Comparison of ENCODE assay signal across 8 mouse cellular contexts in the genomic region with DNA sequence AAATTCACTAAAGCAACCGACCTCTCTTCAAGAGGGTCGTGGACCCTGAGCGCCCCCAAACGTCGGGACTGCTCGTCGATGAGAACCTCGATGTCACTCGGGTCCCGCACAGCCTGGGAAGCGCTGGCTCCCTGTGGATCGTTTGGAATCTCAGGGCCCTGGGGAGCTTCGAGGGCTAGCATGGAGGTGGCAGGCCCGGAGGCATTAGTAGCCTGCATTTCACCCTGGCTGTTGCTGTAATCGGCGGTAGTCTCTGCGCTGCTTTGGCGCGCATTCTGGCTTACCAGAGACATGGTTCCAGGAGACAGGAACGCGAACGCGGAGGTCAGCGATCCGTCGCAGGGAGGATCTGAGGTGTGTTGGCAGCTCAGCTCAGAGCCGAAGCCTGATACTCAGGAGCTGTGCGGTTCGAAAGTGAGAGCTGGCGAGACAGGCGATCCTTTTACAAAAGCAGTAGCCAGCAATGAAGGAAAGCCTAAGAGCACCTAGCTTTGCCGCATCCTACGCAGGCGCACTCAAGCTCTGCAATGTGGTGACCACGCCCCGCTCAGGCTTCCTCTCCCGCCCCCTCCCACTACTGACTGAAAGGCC. TPM values are rescaled to one million over a fixed set of nuclear protein-coding genes. Genes with fewer than 3 reads are reported as not detected.
DNase-seq lines count a peak whose midpoint lies in the region; ATAC-seq and TF ChIP-seq lines count a peak whose summit lies in the region.

Magee2 (minus strand) TSS at position 517 of the 591 bp plus-strand sequence.

- H3K4me3 ChIP-seq in lung, embryonic 14.5 days (ENCODE audit: low read depth, low read length), result peak within 1 kb of the TSS; percentile 40
- peak within 1 kb of the TSS; percentile 39 for H3K4me3 ChIP-seq in liver, embryonic 15.5 days (replicated peaks)
- peak within 1 kb of the TSS; percentile 47 for H3K4me3 ChIP-seq in neural tube, embryonic 15.5 days (replicated peaks)

- H3K4me1 ChIP-seq in lung, embryonic 14.5 days (ENCODE audit: insufficient read depth), result no peaks in the 10 kb centered on the region
- H3K4me1 ChIP-seq in liver, embryonic 15.5 days (replicated peaks), result no peaks in the 10 kb centered on the region
- H3K4me1 ChIP-seq in neural tube, embryonic 15.5 days, result no peaks in the 10 kb centered on the region

- no peak; the same call in 1 of the 2 replicates for TF ChIP-seq CTCF in lung, embryonic 14.5 days (IDR thresholded peaks at IDR 0.05; ENCODE audit: low read depth)

- WGBS in lung, embryonic 14.5 days, result 16% methylated on average over 37 of the region's 37 CpGs
- 24% methylated on average over 37 of the region's 37 CpGs for whole genome bisulfite sequencing in liver, embryonic 15.5 days (ENCODE audit: insufficient replicate concordance)
- 16% methylated on average over 37 of the region's 37 CpGs for WGBS in neural tube, embryonic 15.5 days

- no peaks in the 10 kb centered on the region for H3K9me3 ChIP-seq in lung, embryonic 14.5 days (ENCODE audit: low read depth, low read length)
- no peaks in the 10 kb centered on the region for H3K9me3 ChIP-seq in liver, embryonic 15.5 days (replicated peaks)
- H3K9me3 ChIP-seq in neural tube, embryonic 15.5 days (replicated peaks), result no peaks in the 10 kb centered on the region

- no peak within 1 kb of the TSS for H3K27ac ChIP-seq in lung, embryonic 14.5 days (ENCODE audit: low read depth)
- no peak within 1 kb of the TSS for H3K27ac ChIP-seq in liver, embryonic 15.5 days (replicated peaks)
- peak within 1 kb of the TSS; percentile 81 for H3K27ac ChIP-seq in neural tube, embryonic 15.5 days (replicated peaks)

- H3K9ac ChIP-seq in lung, embryonic 14.5 days, result peak within 1 kb of the TSS; percentile 42
- no peak within 1 kb of the TSS for H3K9ac ChIP-seq in liver, embryonic 15.5 days
- peak within 1 kb of the TSS; percentile 55 for H3K9ac ChIP-seq in neural tube, embryonic 15.5 days (replicated peaks)

- peaks cover 4% of the 10 kb centered on the region; the same call in 1 of the 2 replicates for H3K27me3 ChIP-seq in lung, embryonic 14.5 days (ENCODE audit: insufficient read depth, low read length)
- H3K27me3 ChIP-seq in liver, embryonic 15.5 days, result peaks cover 28% of the 10 kb centered on the region
- peaks cover 33% of the 10 kb centered on the region for H3K27me3 ChIP-seq in neural tube, embryonic 15.5 days (replicated peaks)

- H3K4me2 ChIP-seq in lung, embryonic 14.5 days, result peak within 1 kb of the TSS; percentile 62
- peak within 1 kb of the TSS; percentile 56 for H3K4me2 ChIP-seq in liver, embryonic 15.5 days
- H3K4me2 ChIP-seq in neural tube, embryonic 15.5 days, result peak within 1 kb of the TSS; percentile 56

- ATAC-seq in lung, embryonic 14.5 days (ENCODE audit: insufficient read depth), result peak; percentile 91
- ATAC-seq in granulocyte monocyte progenitor cell, adult 5-6 weeks (replicated peaks; ENCODE audit: poor library complexity, severe bottlenecking), result peak; percentile 92
- no peak for ATAC-seq in liver, embryonic 15.5 days (ENCODE audit: insufficient read depth)
- peak; percentile 99 for ATAC-seq in neural tube, embryonic 15.5 days (ENCODE audit: low FRiP score)

- DNase-seq in lung, embryonic 14.5 days, result peak; percentile 69
- no peak for DNase-seq in lung, adult 18-20 months
- DNase-seq in cerebellum, postnatal 36 days, result peak; percentile 24 to 45
- peak; percentile 32 for DNase-seq in kidney, postnatal 14 days
- DNase-seq in urinary bladder, postnatal 25 days (ENCODE audit: low spot score), result no peak

- H3K36me3 ChIP-seq in lung, embryonic 14.5 days (ENCODE audit: insufficient read depth), result no peaks in the 10 kb centered on the region
- no peaks in the 10 kb centered on the region for H3K36me3 ChIP-seq in liver, embryonic 15.5 days (replicated peaks)
- H3K36me3 ChIP-seq in neural tube, embryonic 15.5 days, result no peaks in the 10 kb centered on the region

RNA-seq across cellular contexts. Expression of gene Magee2, which starts in this region (rescaled TPM):
- polyA plus RNA-seq in lung, embryonic 14.5 days (2014; fragmentation: Nextera tagmentation; extraction: Ambion mirVana), result 4.1 and 4.5 TPM in 2 replicates
- 0.21 TPM in 1 of 2 replicates, not detected in the other for total RNA-seq in granulocyte monocyte progenitor cell, adult 5-6 weeks (2014; fragmentation: Nextera tagmentation)
- total RNA-seq in granulocyte monocyte progenitor cell, adult 5-6 weeks (2017), result 0.13 and 0.36 TPM in 2 replicates
- 0.03 and 0.09 TPM in 2 replicates for polyA plus RNA-seq in liver, embryonic 15.5 days (2015; fragmentation: Nextera tagmentation; extraction: Ambion mirVana)
- polyA plus RNA-seq in neural tube, embryonic 15.5 days (2015; fragmentation: Nextera tagmentation; extraction: Ambion mirVana), result 30.0 and 35.4 TPM in 2 replicates

Comparison
In these comparisons a context has a peak if more than half of its experiments do, and no peak if none do; other contexts are left out.
1. DNase-seq: peak in lung, embryonic 14.5 days (single experiment), cerebellum, postnatal 36 days (2 of 2) and kidney, postnatal 14 days (single experiment); none in lung, adult 18-20 months (0 of 2) and urinary bladder, postnatal 25 days (single experiment).
2. Peak in ATAC-seq in granulocyte monocyte progenitor cell, adult 5-6 weeks; RNA of the gene not detected or under 1 TPM.
3. Peak in every context shown above with its lines, with median percentiles within 50 percentile points of each other: H3K4me2 ChIP-seq and H3K4me3 ChIP-seq.